ENCODE assay signal across 13 mouse cellular contexts in genomic region chr7:113688231-113688669, GRCm38 (mm10).
DNase-seq lines count a peak whose midpoint lies in the region; ATAC-seq lines count a peak whose summit lies in the region.
"Had no signal": no experiment of that assay in that cellular context is flagged by ENCODE, and none has a peak within 500 bp of the region (broad histone marks: within the 10 kb centered on the region; RNA-seq: fewer than 3 reads in every experiment).

No protein-coding gene starts in this region.

- H3K9me3 ChIP-seq in hindbrain, embryonic 12.5 days (replicated peaks), result no peaks in the 10 kb centered on the region
- no peaks in the 10 kb centered on the region for H3K9me3 ChIP-seq in hindbrain, embryonic 14.5 days (ENCODE audit: control insufficient read depth, low read length)
- no peaks in the 10 kb centered on the region for H3K9me3 ChIP-seq in limb, embryonic 12.5 days
- no peaks in the 10 kb centered on the region for H3K9me3 ChIP-seq in kidney, embryonic 15.5 days (replicated peaks)
- H3K9me3 ChIP-seq: forebrain, embryonic 15.5 days; heart, embryonic 15.5 days had no signal

- DNase-seq in hindbrain, embryonic 14.5 days (ENCODE audit: low spot score), result no peak
- DNase-seq in right cerebral cortex, adult 18-20 months, result peak; percentile 22
- DNase-seq in right cerebral cortex, postnatal 14 days, result no peak
- no peak for DNase-seq in thymus, postnatal 0 days (ENCODE audit: low spot score)
- DNase-seq in MN1 (ENCODE audit: low spot score), result no peak
- DNase-seq: cerebellum, adult 9-11 months; thymus, adult 2 months had no signal

- ATAC-seq in hindbrain, embryonic 12.5 days (ENCODE audit: low FRiP score), result peak; percentile 75
- ATAC-seq in hindbrain, embryonic 14.5 days (ENCODE audit: low FRiP score), result no peak
- 0 out of 2 replicates have a peak, but pooled peaks have one; percentile 42 for ATAC-seq in limb, embryonic 12.5 days (ENCODE audit: insufficient number of reproducible peaks, insufficient read depth, low FRiP score, low TSS enrichment, low read depth)
- no peak for ATAC-seq in kidney, embryonic 15.5 days (replicated peaks; ENCODE audit: low FRiP score)
- ATAC-seq: forebrain, embryonic 15.5 days had no signal

- H3K27ac ChIP-seq in hindbrain, embryonic 12.5 days, result 0 out of 2 replicates have a peak overlapping the region, but pooled peaks have one; percentile 30
- no peak overlapping the region for H3K27ac ChIP-seq in hindbrain, embryonic 14.5 days
- H3K27ac ChIP-seq in limb, embryonic 12.5 days, result no peak overlapping the region
- no peak overlapping the region for H3K27ac ChIP-seq in kidney, embryonic 15.5 days
- H3K27ac ChIP-seq: forebrain, embryonic 15.5 days; heart, embryonic 15.5 days; macrophage had no signal

- H3K36me3 ChIP-seq in hindbrain, embryonic 12.5 days, result no peaks in the 10 kb centered on the region
- H3K36me3 ChIP-seq in hindbrain, embryonic 14.5 days (replicated peaks; ENCODE audit: control insufficient read depth, insufficient read depth), result no peaks in the 10 kb centered on the region
- no peaks in the 10 kb centered on the region for H3K36me3 ChIP-seq in limb, embryonic 12.5 days
- no peaks in the 10 kb centered on the region for H3K36me3 ChIP-seq in kidney, embryonic 15.5 days
- H3K36me3 ChIP-seq: forebrain, embryonic 15.5 days; heart, embryonic 15.5 days had no signal

- no peak overlapping the region for H3K4me2 ChIP-seq in hindbrain, embryonic 12.5 days (replicated peaks)
- H3K4me2 ChIP-seq in hindbrain, embryonic 14.5 days (replicated peaks), result no peak overlapping the region
- no peak overlapping the region for H3K4me2 ChIP-seq in limb, embryonic 12.5 days
- H3K4me2 ChIP-seq in kidney, embryonic 15.5 days, result no peak overlapping the region
- H3K4me2 ChIP-seq: forebrain, embryonic 15.5 days; heart, embryonic 15.5 days had no signal

- no peak overlapping the region for H3K9ac ChIP-seq in hindbrain, embryonic 12.5 days
- H3K9ac ChIP-seq in hindbrain, embryonic 14.5 days, result no peak overlapping the region
- no peak overlapping the region for H3K9ac ChIP-seq in limb, embryonic 12.5 days (replicated peaks)
- H3K9ac ChIP-seq in kidney, embryonic 15.5 days, result no peak overlapping the region
- H3K9ac ChIP-seq: forebrain, embryonic 15.5 days; heart, embryonic 15.5 days had no signal

- 34% methylated on average over 8 of the region's 8 CpGs for WGBS in hindbrain, embryonic 12.5 days
- 43% methylated on average over 8 of the region's 8 CpGs for WGBS in hindbrain, embryonic 14.5 days
- WGBS in limb, embryonic 12.5 days, result 74% methylated on average over 8 of the region's 8 CpGs
- 57% methylated on average over 8 of the region's 8 CpGs for WGBS in kidney, embryonic 15.5 days

- H3K27me3 ChIP-seq in hindbrain, embryonic 12.5 days, result no peaks in the 10 kb centered on the region
- H3K27me3 ChIP-seq in hindbrain, embryonic 14.5 days (ENCODE audit: control insufficient read depth, insufficient read depth, low read length), result no peaks in the 10 kb centered on the region
- no peaks in the 10 kb centered on the region for H3K27me3 ChIP-seq in limb, embryonic 12.5 days
- H3K27me3 ChIP-seq in kidney, embryonic 15.5 days, result no peaks in the 10 kb centered on the region
- H3K27me3 ChIP-seq: forebrain, embryonic 15.5 days; heart, embryonic 15.5 days had no signal

- H3K4me3 ChIP-seq in hindbrain, embryonic 12.5 days, result no peak overlapping the region
- H3K4me3 ChIP-seq in hindbrain, embryonic 14.5 days (replicated peaks; ENCODE audit: low read length), result no peak overlapping the region
- no peak overlapping the region for H3K4me3 ChIP-seq in limb, embryonic 12.5 days (replicated peaks)
- H3K4me3 ChIP-seq in kidney, embryonic 15.5 days (replicated peaks), result no peak overlapping the region
- H3K4me3 ChIP-seq: forebrain, embryonic 15.5 days; heart, embryonic 15.5 days had no signal

- peaks cover 16% of the 10 kb centered on the region for H3K4me1 ChIP-seq in hindbrain, embryonic 12.5 days
- peaks cover 8% of the 10 kb centered on the region; the same call in 1 of the 2 replicates for H3K4me1 ChIP-seq in hindbrain, embryonic 14.5 days (replicated peaks; ENCODE audit: control insufficient read depth, insufficient read depth, low read length)
- no peaks in the 10 kb centered on the region for H3K4me1 ChIP-seq in limb, embryonic 12.5 days (replicated peaks)
- no peaks in the 10 kb centered on the region for H3K4me1 ChIP-seq in kidney, embryonic 15.5 days
- H3K4me1 ChIP-seq: forebrain, embryonic 15.5 days had no signal

Comparison
In these comparisons a context has a peak if more than half of its experiments do, and no peak if none do; other contexts are left out.
1. ATAC-seq: peak in hindbrain, embryonic 12.5 days (single experiment) and limb, embryonic 12.5 days (single experiment); none in hindbrain, embryonic 14.5 days (single experiment) and kidney, embryonic 15.5 days (single experiment).